Comparison of ENCODE assay signal across 8 mouse cellular contexts in genomic region chr9:21264272-21264999, GRCm38 (mm10). TPM values are rescaled to one million over a fixed set of nuclear protein-coding genes. Genes with fewer than 3 reads are reported as not detected.
A peak's percentile ranks its signal among the peaks of the same experiment; 100 is the strongest.
DNase-seq lines count a peak whose midpoint lies in the region; ATAC-seq and TF ChIP-seq lines count a peak whose summit lies in the region.

No protein-coding gene starts in this region.

- H3K27ac ChIP-seq in layer of hippocampus, adult 2 months, result peak overlapping the region; percentile 90
- H3K27ac ChIP-seq in heart, embryonic 16.5 days (ENCODE audit: low read length), result peak overlapping the region; percentile 83

- no peaks in the 10 kb centered on the region for H3K9me3 ChIP-seq in heart, embryonic 16.5 days (replicated peaks; ENCODE audit: control insufficient read depth, low read length)

- peaks cover 14% of the 10 kb centered on the region for H3K36me3 ChIP-seq in heart, embryonic 16.5 days (ENCODE audit: control insufficient read depth, insufficient read depth)

- no peaks in the 10 kb centered on the region; the same call in 1 of the 2 replicates for H3K27me3 ChIP-seq in heart, embryonic 16.5 days (ENCODE audit: control insufficient read depth, insufficient read depth, low read length)

- ATAC-seq in heart, embryonic 16.5 days (replicated peaks; ENCODE audit: extremely low read depth, insufficient read depth, low FRiP score), result peak; percentile 13
- ATAC-seq in megakaryocyte progenitor cell, adult 5-6 weeks (replicated peaks; ENCODE audit: poor library complexity), result peak; percentile 29

- peak overlapping the region; percentile 83 for H3K4me2 ChIP-seq in heart, embryonic 16.5 days (ENCODE audit: low read depth, low read length)

- peak overlapping the region; percentile 71 for H3K9ac ChIP-seq in heart, embryonic 16.5 days (ENCODE audit: low read length)

- peaks cover 22% of the 10 kb centered on the region for H3K4me1 ChIP-seq in heart, embryonic 16.5 days (ENCODE audit: control insufficient read depth, insufficient read depth, low read length)

- no peak for DNase-seq in layer of hippocampus, adult 2 months (ENCODE audit: low spot score in 2 of 2)
- DNase-seq in layer of hippocampus, adult 11-12 months (ENCODE audit: low spot score), result no peak
- peak; percentile 81 for DNase-seq in c-Kit-negative CD71-positive TER-119-positive erythroid progenitor cells, embryonic 14.5 days (ENCODE audit: low read depth, low spot score)
- DNase-seq in layer of hippocampus, postnatal 25 days (ENCODE audit: extremely low spot score in 1 of 2, low spot score in 1 of 2), result no peak
- no peak for DNase-seq in Muller cell, postnatal 12 days (ENCODE audit: inconsistent ontology term)
- DNase-seq in kidney, adult 11 months, result no peak

- TF ChIP-seq CTCF in layer of hippocampus, adult 2 months (conservative IDR thresholded peaks at IDR 0.05), result no peak

- H3K4me3 ChIP-seq in layer of hippocampus, adult 2 months, result peak overlapping the region; percentile 98
- H3K4me3 ChIP-seq in heart, embryonic 16.5 days (ENCODE audit: low read length), result peak overlapping the region; percentile 90

- WGBS in heart, embryonic 16.5 days, result 19% methylated on average over 17 of the region's 17 CpGs

RNA-seq across cellular contexts. Expression of gene Atg4d, which starts 0.7 kb away (rescaled TPM):
- total RNA-seq in layer of hippocampus, adult 2 months (2021), result 10 to 100 TPM; 39.8 to 40.2 TPM
- polyA plus RNA-seq in heart, embryonic 16.5 days (2015; fragmentation: Nextera tagmentation; extraction: Ambion mirVana), result 58.8 and 63.9 TPM in 2 replicates
- 3.9 and 5.0 TPM in 2 replicates for total RNA-seq in megakaryocyte progenitor cell, adult 5-6 weeks (2015)
- 6.1 and 7.0 TPM in 2 replicates for total RNA-seq in megakaryocyte progenitor cell, adult 5-6 weeks (2017)
- total RNA-seq in layer of hippocampus, postnatal 25 days (2021), result 10 to 100 TPM; 39.1 to 40.0 TPM

RNA-seq across cellular contexts. Expression of gene S1pr5, which starts 16.2 kb away (rescaled TPM):
- total RNA-seq in layer of hippocampus, adult 2 months (2021), result 10 to 100 TPM; 10.6 to 10.9 TPM
- polyA plus RNA-seq in heart, embryonic 16.5 days (2015; fragmentation: Nextera tagmentation; extraction: Ambion mirVana), result 0.09 and 0.16 TPM in 2 replicates
- 0.10 TPM in 1 of 2 replicates, not detected in the other for total RNA-seq in megakaryocyte progenitor cell, adult 5-6 weeks (2015)
- 0.29 TPM in 1 of 2 replicates, not detected in the other for total RNA-seq in megakaryocyte progenitor cell, adult 5-6 weeks (2017)
- 10 to 100 TPM; 13.1 to 14.5 TPM for total RNA-seq in layer of hippocampus, postnatal 25 days (2021)

RNA-seq across cellular contexts. Expression of gene Kri1, which starts 23.3 kb away (rescaled TPM):
- 10 to 100 TPM; 45.1 to 46.6 TPM for total RNA-seq in layer of hippocampus, adult 2 months (2021)
- 10.5 and 13.2 TPM in 2 replicates for polyA plus RNA-seq in heart, embryonic 16.5 days (2015; fragmentation: Nextera tagmentation; extraction: Ambion mirVana)
- total RNA-seq in megakaryocyte progenitor cell, adult 5-6 weeks (2015), result 33.8 and 38.8 TPM in 2 replicates
- 83.1 and 87.6 TPM in 2 replicates for total RNA-seq in megakaryocyte progenitor cell, adult 5-6 weeks (2017)
- 10 to 100 TPM; 36.4 to 48.4 TPM for total RNA-seq in layer of hippocampus, postnatal 25 days (2021)

RNA-seq across cellular contexts. Expression of gene Keap1, which starts 25.3 kb away (rescaled TPM):
- total RNA-seq in layer of hippocampus, adult 2 months (2021), result 10 to 100 TPM; 56.7 to 60.6 TPM
- polyA plus RNA-seq in heart, embryonic 16.5 days (2015; fragmentation: Nextera tagmentation; extraction: Ambion mirVana), result 51.5 and 54.6 TPM in 2 replicates
- total RNA-seq in megakaryocyte progenitor cell, adult 5-6 weeks (2015), result 17.2 and 18.3 TPM in 2 replicates
- total RNA-seq in megakaryocyte progenitor cell, adult 5-6 weeks (2017), result 35.3 and 38.4 TPM in 2 replicates
- total RNA-seq in layer of hippocampus, postnatal 25 days (2021), result 10 to 100 TPM; 56.7 to 60.1 TPM

RNA-seq across cellular contexts. Expression of gene Cdkn2d, which starts 26.8 kb away (rescaled TPM):
- 10 to 100 TPM; 53.7 to 54.4 TPM for total RNA-seq in layer of hippocampus, adult 2 months (2021)
- polyA plus RNA-seq in heart, embryonic 16.5 days (2015; fragmentation: Nextera tagmentation; extraction: Ambion mirVana), result 105 and 110 TPM in 2 replicates
- 24.1 and 24.3 TPM in 2 replicates for total RNA-seq in megakaryocyte progenitor cell, adult 5-6 weeks (2015)
- total RNA-seq in megakaryocyte progenitor cell, adult 5-6 weeks (2017), result 11.2 and 16.1 TPM in 2 replicates
- 10 to 100 TPM; 53.6 to 61.7 TPM for total RNA-seq in layer of hippocampus, postnatal 25 days (2021)

Comparison
In these comparisons a context has a peak if more than half of its experiments do, and no peak if none do; other contexts are left out.
1. RNA of gene Atg4d, which starts 0.7 kb away (total RNA-seq): 39.8 to 40.2 TPM in layer of hippocampus, adult 2 months and 39.1 to 40.0 TPM in layer of hippocampus, postnatal 25 days; 3.9 to 7.0 TPM in megakaryocyte progenitor cell, adult 5-6 weeks; every median in the first group is over 4 times any median in the second.
2. RNA of gene S1pr5, which starts 16.2 kb away (total RNA-seq): 13.1 to 14.5 TPM in layer of hippocampus, postnatal 25 days and 10.6 to 10.9 TPM in layer of hippocampus, adult 2 months; 0.10 to 0.29 TPM in megakaryocyte progenitor cell, adult 5-6 weeks; every median in the first group is over 4 times any median in the second.